Mouse (Mus musculus) G1E (cell line): ENCODE data around the gene Rps6kc1. TPM values are rescaled to one million over a fixed set of nuclear protein-coding genes. Genes with fewer than 3 reads are reported as not detected.

Source experiments
- ATAC-seq: 2 replicates; pipeline ENCODE4 v1.8.0; 2016; ENCODE audit warnings: mild to moderate bottlenecking; ENCODE audit not compliant: insufficient number of reproducible peaks, poor library complexity, low FRiP score, severe bottlenecking; ENCODE audit errors: extremely low read depth
- DNase-seq: peaks from one replicate; pipeline ENCODE4 v3.0.0; 2012; ENCODE audit warnings: low spot score
- H3K27me3 ChIP-seq: 2 replicates; pipeline ENCODE4 v1.6.1; 2012; ENCODE audit warnings: mild to moderate bottlenecking, low read length, inconsistent platforms; ENCODE audit not compliant: insufficient read depth
- H3K36me3 ChIP-seq: replicated peaks from 2 replicates; pipeline ENCODE3; 2012; ENCODE audit warnings: mild to moderate bottlenecking, inconsistent platforms
- H3K4me1 ChIP-seq: 2 replicates; pipeline ENCODE4 v1.6.1; 2012; ENCODE audit warnings: low read depth, low read length, inconsistent platforms, mixed read lengths; ENCODE audit not compliant: insufficient read depth
- H3K4me3 ChIP-seq: 2 replicates; pipeline ENCODE4 v1.5.1; 2012; ENCODE audit warnings: low read depth, mild to moderate bottlenecking, inconsistent platforms, low read length, moderate library complexity, mixed read lengths
- H3K9me3 ChIP-seq: replicated peaks from 2 replicates; pipeline ENCODE4 v1.6.1; 2012; ENCODE audit warnings: inconsistent platforms
- CTCF ChIP-seq: IDR thresholded peaks from 2 replicates; pipeline ENCODE4 v1.5.1; 2012; ENCODE audit warnings: low read depth, low read length, inconsistent platforms, mixed read lengths
- GATA1 ChIP-seq: IDR thresholded peaks from 2 replicates; pipeline ENCODE4 v1.6.1; 2012; ENCODE audit warnings: borderline replicate concordance, low read length, inconsistent platforms, mixed read lengths
- GATA2 ChIP-seq: IDR thresholded peaks from 2 replicates; pipeline ENCODE4 v1.6.1; 2012; ENCODE audit warnings: low read depth, low read length, inconsistent platforms, borderline replicate concordance
- POLR2AphosphoS5 ChIP-seq: IDR thresholded peaks from 2 replicates; pipeline ENCODE4 v1.6.1; 2012; ENCODE audit warnings: low read depth, low read length, inconsistent platforms; ENCODE audit not compliant: insufficient replicate concordance
- TAL1 ChIP-seq: conservative IDR thresholded peaks from 2 replicates; pipeline ENCODE4 v1.6.1; 2012; ENCODE audit warnings: low read depth, low read length, inconsistent platforms, mixed read lengths
- polyA plus RNA-seq: library from polyadenylated mRNA; stranded (reverse); fragments of >175 nt; gene quantifications from 2 replicates; pipeline ENCODE4 v1.2.3, GENCODE M21; 2012
- total RNA-seq, 2 experiments: library from RNA; stranded (forward) in 1 of 2; stranded (reverse) in 1 of 2; fragments of 200-1000 nt in 1 of 2; fragments of >200 nt in 1 of 2; fragmentation: Nextera tagmentation in 1 of 2; gene quantifications; 2 replicates each; pipeline ENCODE4 v1.2.3; 2014 to 2017

Rps6kc1 gene
- total and polyA plus RNA-seq, 3 experiments = 15.2 to 31.4 (median 16.5) TPM

GRCm38 (mm10) chr1:190661764-190662163 is 249.8 kb downstream of the Rps6kc1 start:
- no peaks in the 10 kb centered on the region for H3K36me3 ChIP-seq
- DNase-seq (no peak), ATAC-seq (no peak)
- no peak overlapping the region for H3K4me3 ChIP-seq
- H3K27me3 ChIP-seq = no peaks in the 10 kb centered on the region
- no peak for TF ChIP-seq GATA1
- TF ChIP-seq TAL1 = no peak
- no peak for TF ChIP-seq CTCF
- TF ChIP-seq POLR2AphosphoS5 = no peak
- no peak for TF ChIP-seq GATA2
- H3K9me3 ChIP-seq = peaks cover 93% of the 10 kb centered on the region
- no peaks in the 10 kb centered on the region for H3K4me1 ChIP-seq

DNA sequence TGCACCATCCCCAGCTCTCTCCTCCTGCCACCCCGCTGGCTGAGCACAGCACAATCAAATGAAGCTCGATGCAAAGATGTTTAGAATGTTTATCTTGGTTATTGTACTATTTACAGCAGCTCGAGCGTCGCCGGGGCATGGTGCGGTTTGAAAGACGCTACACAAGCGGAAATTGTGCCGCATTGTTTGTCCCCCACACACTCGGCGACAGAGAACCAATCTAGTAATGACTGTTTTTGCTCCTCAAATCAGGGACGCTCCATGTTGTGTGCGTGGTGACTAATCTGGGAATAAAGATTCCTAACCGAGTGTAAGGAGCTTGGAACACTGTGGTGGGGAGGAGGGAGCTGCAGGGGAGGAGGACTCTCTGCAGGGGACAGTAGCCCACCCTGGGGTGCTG is 250.3 kb downstream of the Rps6kc1 start:
- peaks cover 93% of the 10 kb centered on the region for H3K9me3 ChIP-seq
- no peak for DNase-seq
- H3K36me3 ChIP-seq = no peaks in the 10 kb centered on the region
- H3K4me3 ChIP-seq = no peak overlapping the region
- H3K4me1 ChIP-seq = no peaks in the 10 kb centered on the region
- no peaks in the 10 kb centered on the region for H3K27me3 ChIP-seq
- ATAC-seq = no peak
- TF ChIP-seq GATA1 = no peak
- no peak for TF ChIP-seq CTCF
- no peak for TF ChIP-seq POLR2AphosphoS5
- TF ChIP-seq GATA2 = no peak
- TF ChIP-seq TAL1 = no peak

GRCm38 (mm10) chr1:190659722-190660502 is 251.7 kb downstream of the Rps6kc1 start:
- DNase-seq (no peak), ATAC-seq (no peak)

GRCm38 (mm10) chr1:190658266-190658665 is 253.3 kb downstream of the Rps6kc1 start:
- ATAC-seq (no peak), DNase-seq (no peak)
- H3K9me3 ChIP-seq = peaks cover 93% of the 10 kb centered on the region
- no peaks in the 10 kb centered on the region for H3K27me3 ChIP-seq
- no peaks in the 10 kb centered on the region for H3K4me1 ChIP-seq
- no peak for TF ChIP-seq GATA2
- TF ChIP-seq TAL1 = no peak
- no peak for TF ChIP-seq POLR2AphosphoS5
- no peak for TF ChIP-seq GATA1
- TF ChIP-seq CTCF = no peak
- no peak overlapping the region for H3K4me3 ChIP-seq
- H3K36me3 ChIP-seq = no peaks in the 10 kb centered on the region

More at GRCm38 (mm10) chr1:190659722-190660502, 251.7 kb downstream of the Rps6kc1 start:
- TF ChIP-seq CTCF (no peak), POLR2AphosphoS5 (no peak), TAL1 (no peak), GATA2 (no peak), GATA1 (no peak)
- H3K27me3 ChIP-seq = no peaks in the 10 kb centered on the region
- no peaks in the 10 kb centered on the region for H3K4me1 ChIP-seq
- no peak overlapping the region for H3K4me3 ChIP-seq
- H3K36me3 ChIP-seq = no peaks in the 10 kb centered on the region
- peaks cover 94% of the 10 kb centered on the region for H3K9me3 ChIP-seq

DNA sequence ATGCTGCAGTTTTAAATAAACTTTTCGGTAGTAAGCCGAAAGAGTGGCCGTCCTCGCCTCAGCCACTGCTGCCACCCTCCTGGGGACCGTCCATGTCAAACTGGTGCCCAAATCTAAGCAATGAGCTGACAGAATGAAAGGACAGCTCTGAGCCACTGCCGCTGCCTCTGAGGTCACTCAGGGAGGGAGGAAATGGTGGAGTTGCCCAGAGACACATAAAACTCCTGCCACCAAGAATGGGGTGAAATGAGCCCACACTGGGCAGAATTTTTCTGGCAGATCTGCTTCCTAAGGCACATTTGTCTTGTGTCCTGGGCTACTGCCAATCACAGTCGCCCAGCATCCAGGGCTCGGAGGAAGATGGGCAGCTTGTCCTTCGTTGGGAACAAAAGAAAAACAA is 255.5 kb downstream of the Rps6kc1 start:
- ATAC-seq (no peak), DNase-seq (no peak)
- peaks cover 81% of the 10 kb centered on the region for H3K9me3 ChIP-seq
- H3K4me3 ChIP-seq = no peak overlapping the region
- no peaks in the 10 kb centered on the region for H3K36me3 ChIP-seq
- no peak for TF ChIP-seq GATA1
- no peak for TF ChIP-seq POLR2AphosphoS5
- no peak for TF ChIP-seq GATA2
- no peak for TF ChIP-seq CTCF
- TF ChIP-seq TAL1 = no peak
- H3K27me3 ChIP-seq = no peaks in the 10 kb centered on the region
- no peaks in the 10 kb centered on the region for H3K4me1 ChIP-seq

DNA sequence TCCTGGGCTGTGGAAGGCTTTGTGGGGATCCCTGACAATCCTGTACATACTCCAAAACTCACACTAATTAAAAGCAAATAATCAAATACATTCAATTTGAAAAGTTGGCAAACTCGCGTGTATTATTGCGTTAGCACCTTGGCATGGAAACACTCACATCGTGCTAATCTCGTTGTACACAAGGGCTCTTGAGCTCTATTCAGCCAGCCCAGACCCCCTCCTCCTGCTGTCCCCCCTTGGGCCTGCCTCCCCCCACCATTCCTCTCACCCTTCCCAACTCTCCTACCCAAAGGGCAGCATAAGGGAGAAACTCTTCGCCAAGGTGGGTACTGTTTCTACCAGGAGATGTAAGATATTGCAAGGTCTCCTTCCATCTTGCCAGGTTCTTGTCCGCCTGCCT is 255.9 kb downstream of the Rps6kc1 start:
- Histone ChIP-seq H3K4me3 (no peak overlapping the region), H3K27me3 (no peaks in the 10 kb centered on the region), H3K4me1 (no peaks in the 10 kb centered on the region), H3K36me3 (no peaks in the 10 kb centered on the region), H3K9me3 (peaks cover 76% of the 10 kb centered on the region)
- ATAC-seq (no peak), DNase-seq (no peak)
- TF ChIP-seq CTCF (no peak), TAL1 (no peak), GATA1 (no peak), GATA2 (no peak), POLR2AphosphoS5 (no peak)

DNA sequence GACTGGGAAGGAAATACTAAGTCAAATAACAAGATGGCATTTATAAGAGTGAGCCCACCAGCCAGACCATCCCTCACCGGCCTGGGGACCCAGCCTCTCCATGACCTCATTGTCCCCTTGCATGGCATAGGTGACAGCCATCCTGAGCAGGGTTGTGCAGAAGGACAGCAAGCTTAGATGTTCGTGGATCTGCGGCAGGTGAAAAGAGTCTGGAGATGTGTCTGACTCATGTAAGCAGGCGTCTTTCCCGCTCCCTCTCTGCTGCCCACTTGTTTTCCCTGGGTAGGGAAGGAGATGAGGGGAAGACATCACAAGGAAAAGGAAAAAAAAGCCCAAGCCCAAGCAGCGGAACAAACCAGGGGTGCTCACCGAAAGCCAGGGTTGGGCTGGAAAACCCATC is 256.5 kb downstream of the Rps6kc1 start:
- ATAC-seq = no peak
- TF ChIP-seq GATA2 (no peak), CTCF (no peak), POLR2AphosphoS5 (no peak), TAL1 (no peak), GATA1 (no peak)
- no peaks in the 10 kb centered on the region for H3K36me3 ChIP-seq
- no peaks in the 10 kb centered on the region for H3K27me3 ChIP-seq
- no peaks in the 10 kb centered on the region for H3K4me1 ChIP-seq
- DNase-seq = no peak
- no peak overlapping the region for H3K4me3 ChIP-seq
- H3K9me3 ChIP-seq = peaks cover 71% of the 10 kb centered on the region
